Mouse (Mus musculus) hindbrain, embryonic 12.5 days (tissue): ENCODE measurements around the gene Adgrg1. TPM values are rescaled to one million over a fixed set of nuclear protein-coding genes. Genes with fewer than 3 reads are reported as not detected.

Experiments used
- ATAC-seq: fragments of 200-750 bp; cut with Nextera tagmentation; 2 replicates; pipeline ENCODE4 v1.8.0; 2017; ENCODE audit warnings: moderate TSS enrichment; ENCODE audit not compliant: low FRiP score
- H3K27ac ChIP-seq: fragments of 300-500 bp; sonication (generic); 2 replicates; pipeline ENCODE4 v1.5.1; 2016; ENCODE audit warnings: mild to moderate bottlenecking
- H3K27me3 ChIP-seq: fragments of 300-500 bp; sonication (generic); 2 replicates; pipeline ENCODE4 v1.6.1; 2016; ENCODE audit warnings: mild to moderate bottlenecking
- H3K36me3 ChIP-seq: fragments of 300-500 bp; sonication (generic); 2 replicates; pipeline ENCODE4 v1.6.1; 2016; ENCODE audit warnings: mild to moderate bottlenecking
- H3K4me1 ChIP-seq: fragments of 300-500 bp; sonication (generic); 2 replicates; pipeline ENCODE4 v1.6.1; 2016
- H3K4me2 ChIP-seq: fragments of 300-500 bp; sonication (generic); replicated peaks from 2 replicates; pipeline ENCODE4 v1.6.1; 2016; ENCODE audit warnings: mild to moderate bottlenecking
- H3K4me3 ChIP-seq: fragments of 300-500 bp; sonication (generic); 2 replicates; pipeline ENCODE4 v1.5.1; 2016; ENCODE audit warnings: mild to moderate bottlenecking
- H3K9ac ChIP-seq: fragments of 300-500 bp; sonication (generic); 2 replicates; pipeline ENCODE4 v1.6.1; 2016; ENCODE audit warnings: mild to moderate bottlenecking, moderate library complexity
- H3K9me3 ChIP-seq: fragments of 300-500 bp; sonication (generic); replicated peaks from 2 replicates; pipeline ENCODE4 v1.6.1; 2016; ENCODE audit warnings: mild to moderate bottlenecking
- whole genome bisulfite sequencing: fragments of 180-500 bp; shearing (Covaris S2); methylation state at CpG from one replicate; pipeline ENCODE4 v1.1.7; 2016; 5-methylcytosine and 5-hydroxymethylcytosine counted together
- polyA plus RNA-seq: library from polyadenylated mRNA; unstranded; fragments of >200 nt; fragmentation: Nextera tagmentation; extraction: Ambion mirVana; gene quantifications from 2 replicates; pipeline ENCODE4 v1.2.1, GENCODE M21; 2016

The Adgrg1 gene
- polyA plus RNA-seq, 1 experiment from 2014 or later = 187 TPM

GRCm38 (mm10) chr8:94999004-94999403, 24.5 kb downstream of the Adgrg1 start:
- Histone ChIP-seq H3K27me3 (no peaks in the 10 kb centered on the region), H3K36me3 (peaks cover 16% of the 10 kb centered on the region), H3K9ac (peak overlapping the region; percentile 93), H3K4me2 (peak overlapping the region; percentile 77), H3K9me3 (no peaks in the 10 kb centered on the region), H3K4me3 (peak overlapping the region; percentile 62), H3K4me1 (peaks cover 60% of the 10 kb centered on the region), H3K27ac (peak overlapping the region; percentile 96)
- WGBS = 37% methylated on average over 6 of the region's 6 CpGs
- no peak for ATAC-seq

GRCm38 (mm10) chr8:94999956-95000355, 25.4 kb downstream of the Adgrg1 start:
- H3K27me3 ChIP-seq = no peaks in the 10 kb centered on the region
- H3K4me2 ChIP-seq = peak overlapping the region; percentile 77
- H3K9me3 ChIP-seq = no peaks in the 10 kb centered on the region
- peak overlapping the region; percentile 96 for H3K27ac ChIP-seq
- WGBS = 36% methylated on average over 6 of the region's 6 CpGs
- H3K4me1 ChIP-seq = peaks cover 60% of the 10 kb centered on the region
- peaks cover 26% of the 10 kb centered on the region for H3K36me3 ChIP-seq
- H3K9ac ChIP-seq = peak overlapping the region; percentile 93
- ATAC-seq = no peak
- H3K4me3 ChIP-seq = peak overlapping the region; percentile 62

DNA sequence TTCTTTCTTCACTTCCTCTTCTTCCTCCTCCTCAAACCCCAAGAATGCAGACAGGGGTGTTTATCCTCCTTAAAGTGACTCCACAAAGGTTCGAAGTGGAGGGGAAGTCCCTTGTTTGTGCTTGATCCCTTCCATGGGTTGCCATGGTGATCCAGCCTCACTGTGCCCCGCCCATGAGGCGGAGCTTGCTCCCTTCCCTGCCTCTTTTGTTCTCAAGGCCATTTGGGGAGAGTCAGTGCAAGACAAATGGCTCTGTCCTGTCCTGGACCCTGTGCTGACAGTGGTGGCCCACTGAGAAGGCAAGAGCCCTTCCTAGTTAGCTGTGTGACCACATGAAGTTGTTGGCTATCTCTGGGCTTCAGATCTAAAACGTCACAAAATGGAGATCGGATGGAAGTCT, 26.1 kb downstream of the Adgrg1 start:
- Histone ChIP-seq H3K4me1 (peaks cover 60% of the 10 kb centered on the region), H3K9me3 (no peaks in the 10 kb centered on the region), H3K27me3 (no peaks in the 10 kb centered on the region), H3K4me2 (peak overlapping the region; percentile 77), H3K36me3 (peaks cover 33% of the 10 kb centered on the region), H3K9ac (peak overlapping the region; percentile 93), H3K27ac (peak overlapping the region; percentile 96), H3K4me3 (peak overlapping the region; percentile 62)
- ATAC-seq = peak; percentile 65
- WGBS = 14% methylated on average over 5 of the region's 5 CpGs

DNA sequence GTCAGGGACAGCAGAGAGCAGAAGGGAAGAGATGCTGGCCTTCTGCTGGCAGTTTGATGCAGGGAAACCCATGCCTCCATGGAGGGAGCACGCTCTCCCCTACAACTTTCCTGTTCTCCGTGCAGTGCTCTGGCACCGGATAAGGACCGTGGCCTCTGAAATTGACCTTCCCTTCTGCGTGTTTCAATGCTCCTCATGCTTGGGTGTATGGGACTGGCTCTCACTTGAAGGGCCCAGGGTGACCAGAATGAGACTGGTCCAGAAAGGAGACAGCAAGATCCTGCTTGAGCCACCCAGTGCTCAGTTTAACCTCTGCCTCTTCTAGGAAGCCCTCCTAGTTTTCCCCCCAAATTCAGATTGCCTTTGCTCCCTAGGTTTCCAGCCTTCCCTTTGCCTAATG, 26.6 kb downstream of the Adgrg1 start:
- ATAC-seq = peak; percentile 4; the same call in 1 of the 2 replicates
- Histone ChIP-seq H3K4me3 (no peak overlapping the region), H3K4me2 (peak overlapping the region; percentile 77), H3K9ac (peak overlapping the region; percentile 39), H3K27ac (peak overlapping the region; percentile 96), H3K27me3 (no peaks in the 10 kb centered on the region), H3K4me1 (peaks cover 60% of the 10 kb centered on the region), H3K36me3 (peaks cover 38% of the 10 kb centered on the region), H3K9me3 (no peaks in the 10 kb centered on the region)
- 78% methylated on average over 5 of the region's 5 CpGs for WGBS

DNA sequence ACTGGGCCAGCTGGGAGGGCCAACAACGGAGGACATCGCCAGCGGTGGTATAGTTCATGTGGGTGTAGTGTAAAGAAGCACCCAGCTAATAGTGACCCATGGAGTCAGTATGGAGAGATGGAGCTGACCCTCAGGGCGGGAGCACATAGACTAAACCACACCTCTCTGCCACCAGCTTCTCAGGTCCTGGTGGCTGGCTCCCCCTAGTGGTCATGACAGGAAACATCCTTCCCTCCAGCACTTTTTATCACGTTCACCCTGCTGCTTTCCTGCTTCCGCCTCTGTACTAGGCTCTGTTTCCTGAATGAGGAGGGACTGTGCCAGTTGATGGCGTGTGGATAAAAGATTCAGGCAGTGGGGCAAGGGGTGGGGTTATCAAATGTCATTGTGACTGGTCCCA, 27.1 kb downstream of the Adgrg1 start:
- peak; percentile 59 for ATAC-seq
- no peaks in the 10 kb centered on the region for H3K27me3 ChIP-seq
- peaks cover 43% of the 10 kb centered on the region for H3K36me3 ChIP-seq
- peak overlapping the region; percentile 77 for H3K4me2 ChIP-seq
- H3K9ac ChIP-seq = no peak overlapping the region
- no peaks in the 10 kb centered on the region for H3K9me3 ChIP-seq
- peaks cover 57% of the 10 kb centered on the region for H3K4me1 ChIP-seq
- no peak overlapping the region for H3K4me3 ChIP-seq
- 7% methylated on average over 7 of the region's 7 CpGs for WGBS
- H3K27ac ChIP-seq = peak overlapping the region; percentile 96

DNA sequence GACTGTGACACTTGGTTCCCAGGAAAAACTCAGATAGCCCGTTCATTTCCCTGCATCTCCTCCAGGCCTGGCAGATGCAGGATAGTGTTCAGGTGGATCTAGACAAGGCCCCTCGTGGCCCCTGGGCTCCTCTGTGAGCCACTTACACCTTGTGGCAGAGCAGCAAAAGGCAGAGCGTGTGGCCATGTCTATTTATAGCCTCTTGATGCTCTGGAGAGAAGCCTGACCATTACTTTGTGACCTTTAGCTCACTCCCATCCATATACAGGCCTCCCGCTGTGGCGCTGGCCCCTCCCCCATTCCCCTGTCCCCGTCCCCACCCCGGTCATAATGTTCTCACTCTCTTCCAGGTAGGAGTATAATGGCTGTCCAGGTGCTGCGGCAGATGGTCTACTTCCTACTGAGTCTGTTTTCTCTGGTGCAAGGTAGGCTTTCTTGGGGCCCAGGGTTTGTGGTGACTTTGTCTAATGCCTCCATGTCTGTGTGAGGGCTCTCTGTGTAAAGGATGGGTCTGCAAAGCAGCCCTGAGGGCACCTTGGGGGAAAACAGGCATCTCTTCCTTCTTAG, 27.6 kb downstream of the Adgrg1 start:
- Histone ChIP-seq H3K9me3 (no peaks in the 10 kb centered on the region), H3K27ac (no peak overlapping the region)

GRCm38 (mm10) chr8:95012442-95012919, 37.9 kb downstream of the Adgrg1 start:
- no peaks in the 10 kb centered on the region for H3K27me3 ChIP-seq
- no peak overlapping the region for H3K9ac ChIP-seq
- 88% methylated on average over 15 of the region's 15 CpGs for WGBS
- peaks cover 5% of the 10 kb centered on the region; the same call in 1 of the 2 replicates for H3K4me1 ChIP-seq
- 0 out of 2 replicates have a peak overlapping the region, but pooled peaks have one; percentile 30 for H3K27ac ChIP-seq
- no peaks in the 10 kb centered on the region for H3K9me3 ChIP-seq
- no peak overlapping the region for H3K4me2 ChIP-seq
- H3K36me3 ChIP-seq = peaks cover 74% of the 10 kb centered on the region
- ATAC-seq = no peak
- no peak overlapping the region for H3K4me3 ChIP-seq

More for the DNA sequence above, 27.6 kb downstream of the Adgrg1 start:
- Histone ChIP-seq H3K4me1 (peaks cover 52% of the 10 kb centered on the region), H3K27me3 (no peaks in the 10 kb centered on the region), H3K36me3 (peaks cover 48% of the 10 kb centered on the region), H3K4me3 (no peak overlapping the region), H3K4me2 (0 out of 2 replicates have a peak overlapping the region, but pooled peaks have one; percentile 17), H3K9ac (no peak overlapping the region)
- ATAC-seq = peak; percentile 4; the same call in 1 of the 2 replicates
- WGBS = 66% methylated on average over 8 of the region's 8 CpGs

DNA sequence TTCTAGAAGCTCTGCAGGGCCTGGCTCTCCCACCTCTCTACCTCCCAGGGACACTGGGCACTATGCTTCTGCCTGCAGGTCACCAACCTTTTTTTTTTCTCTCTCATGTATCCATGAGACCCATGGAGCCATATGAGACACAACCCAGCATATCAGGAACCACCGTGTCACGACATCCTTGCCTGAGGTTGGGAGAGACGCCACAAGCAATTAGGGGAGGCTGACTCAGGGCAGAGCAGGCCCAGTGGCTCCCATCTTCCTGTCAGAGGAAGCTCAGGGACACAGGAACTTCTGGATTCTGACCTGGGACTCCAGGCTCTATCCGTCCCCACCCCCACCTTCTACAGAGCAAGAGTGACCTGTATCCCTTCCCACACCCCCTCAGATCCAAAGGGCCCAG, 41.3 kb downstream of the Adgrg1 start:
- H3K27ac ChIP-seq = no peak overlapping the region
- H3K36me3 ChIP-seq = peaks cover 41% of the 10 kb centered on the region

DNA sequence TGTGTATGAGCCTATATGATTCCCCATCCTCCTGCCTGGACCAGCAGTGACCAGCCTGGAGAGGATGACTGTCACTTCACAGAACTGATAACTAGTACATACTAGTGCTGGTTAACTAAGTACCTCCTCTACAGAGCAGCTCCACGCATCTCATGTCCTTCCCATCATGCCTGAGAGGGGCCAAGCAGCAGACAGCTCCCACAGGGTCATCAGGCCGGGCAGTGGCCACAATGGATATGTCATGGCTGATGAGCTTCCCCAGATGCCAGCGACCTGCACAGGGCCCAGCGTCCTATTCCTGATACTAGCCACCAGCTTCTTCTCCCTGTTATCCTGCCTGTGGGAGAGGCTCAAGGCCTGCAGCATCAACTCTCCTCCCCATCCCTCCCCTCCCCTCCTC, 42.1 kb downstream of the Adgrg1 start:
- 0 out of 2 replicates have a peak, but pooled peaks have one; percentile 14 for ATAC-seq
- Histone ChIP-seq H3K4me2 (no peak overlapping the region), H3K9ac (no peak overlapping the region), H3K36me3 (peaks cover 32% of the 10 kb centered on the region), H3K4me3 (no peak overlapping the region), H3K27me3 (no peaks in the 10 kb centered on the region), H3K4me1 (peaks cover 5% of the 10 kb centered on the region; the same call in 1 of the 2 replicates), H3K27ac (peak overlapping the region; percentile 41; the same call in 1 of the 2 replicates), H3K9me3 (no peaks in the 10 kb centered on the region)
- 47% methylated on average over 4 of the region's 4 CpGs for WGBS

More for the DNA sequence above, 41.3 kb downstream of the Adgrg1 start:
- no peak for ATAC-seq
- Histone ChIP-seq H3K4me2 (no peak overlapping the region), H3K27me3 (no peaks in the 10 kb centered on the region), H3K4me3 (no peak overlapping the region), H3K4me1 (peaks cover 5% of the 10 kb centered on the region; the same call in 1 of the 2 replicates), H3K9ac (no peak overlapping the region), H3K9me3 (no peaks in the 10 kb centered on the region)
- WGBS = 74% methylated on average over 4 of the region's 4 CpGs

- H3K4me1 ChIP-seq = peaks cover 5% of the 10 kb centered on the region; the same call in 1 of the 2 replicates
- ATAC-seq = no peak
- no peak within 1 kb of the TSS for H3K4me2 ChIP-seq
- peak within 1 kb of the TSS; percentile 41; the same call in 1 of the 2 replicates for H3K27ac ChIP-seq
- WGBS = 85% methylated on average over 11 of the region's 11 CpGs
- H3K36me3 ChIP-seq = peaks cover 25% of the 10 kb centered on the region
- no peaks in the 10 kb centered on the region for H3K9me3 ChIP-seq
- H3K9ac ChIP-seq = no peak within 1 kb of the TSS
- no peaks in the 10 kb centered on the region for H3K27me3 ChIP-seq
- no peak within 1 kb of the TSS for H3K4me3 ChIP-seq
These were observed 42.9 kb downstream of the Adgrg1 start, which contains the start of gene Adgrg3 for GRCm38 (mm10) chr8:95017451-95017850. TSS of gene Adgrg3 (plus strand) at chr8:95017692.

- H3K27ac ChIP-seq = no peak overlapping the region
- no peak overlapping the region for H3K4me3 ChIP-seq
- peaks cover 7% of the 10 kb centered on the region; the same call in 1 of the 2 replicates for H3K4me1 ChIP-seq
- H3K9ac ChIP-seq = no peak overlapping the region
- no peak for ATAC-seq
- WGBS = 74% methylated on average over 9 of the region's 9 CpGs
- no peak overlapping the region for H3K4me2 ChIP-seq
- H3K9me3 ChIP-seq = no peaks in the 10 kb centered on the region
- H3K27me3 ChIP-seq = no peaks in the 10 kb centered on the region
- peaks cover 18% of the 10 kb centered on the region for H3K36me3 ChIP-seq
These were observed 43.6 kb downstream of the Adgrg1 start for GRCm38 (mm10) chr8:95017969-95018635.

GRCm38 (mm10) chr8:95020293-95020777, 45.8 kb downstream of the Adgrg1 start:
- no peak overlapping the region for H3K27ac ChIP-seq
- WGBS = 75% methylated on average over 12 of the region's 12 CpGs
- H3K4me2 ChIP-seq = no peak overlapping the region
- no peaks in the 10 kb centered on the region for H3K27me3 ChIP-seq
- no peaks in the 10 kb centered on the region; the same call in 1 of the 2 replicates for H3K36me3 ChIP-seq
- no peaks in the 10 kb centered on the region for H3K9me3 ChIP-seq
- no peak overlapping the region for H3K4me3 ChIP-seq
- ATAC-seq = no peak
- H3K9ac ChIP-seq = no peak overlapping the region
- H3K4me1 ChIP-seq = peaks cover 8% of the 10 kb centered on the region; the same call in 1 of the 2 replicates
